Mouse (Mus musculus): ENCODE results near the gene Med12l. TPM values are rescaled to one million over a fixed set of nuclear protein-coding genes. Genes with fewer than 3 reads are reported as not detected.

Med12l gene
- polyA plus RNA-seq, 1 experiment from 2014 or later: 4.2 TPM

Other genes starting within 250 kb of the Med12l start
- gene Mindy4b-ps, start 183.5 kb upstream of the Med12l start, polyA plus RNA-seq (2014; fragmentation: Nextera tagmentation; extraction: Ambion mirVana): 0.32 and 0.40 TPM in 2 replicates
- not detected in 2 replicates for gene Clrn1, start 120.5 kb upstream of the Med12l start, polyA plus RNA-seq (2014; fragmentation: Nextera tagmentation; extraction: Ambion mirVana)
- gene Gpr171, start 96.0 kb downstream of the Med12l start, polyA plus RNA-seq (2014; fragmentation: Nextera tagmentation; extraction: Ambion mirVana): 1.1 and 1.2 TPM in 2 replicates
- 2.1 and 2.5 TPM in 2 replicates for gene P2ry14, start 147.8 kb downstream of the Med12l start, polyA plus RNA-seq (2014; fragmentation: Nextera tagmentation; extraction: Ambion mirVana)
- gene Gpr87, start 189.3 kb downstream of the Med12l start, polyA plus RNA-seq (2014; fragmentation: Nextera tagmentation; extraction: Ambion mirVana): not detected in 2 replicates
- 0.49 and 0.78 TPM in 2 replicates for gene P2ry13, start 205.1 kb downstream of the Med12l start, polyA plus RNA-seq (2014; fragmentation: Nextera tagmentation; extraction: Ambion mirVana)